Mouse (Mus musculus): Measurements from ENCODE around the gene Rnf5. TPM values are rescaled to one million over a fixed set of nuclear protein-coding genes. Genes with fewer than 3 reads are reported as not detected.

The Rnf5 gene
- polyA plus RNA-seq, 1 experiment: 189 TPM

GRCm38 (mm10) chr17:34589681-34590101 lies 13.8 kb downstream of the Rnf5 start, which contains the start of gene Gpsm3:
Gene Gpsm3, plus strand, starts transcription at chr17:34589806.
- TF ChIP-seq POLR2A (IDR thresholded peaks at IDR 0.05; ENCODE audit: borderline replicate concordance, extremely low read depth, insufficient read depth, insufficient read length, poor library complexity, severe bottlenecking) (no peak), CTCF (IDR thresholded peaks at IDR 0.05; ENCODE audit: borderline replicate concordance, extremely low read depth, insufficient read depth, insufficient read length) (no peak)
- no peak for DNase-seq (ENCODE audit: low read depth)

- no peak for TF ChIP-seq CTCF (IDR thresholded peaks at IDR 0.05; ENCODE audit: borderline replicate concordance, extremely low read depth, insufficient read depth, insufficient read length)
- TF ChIP-seq POLR2A (IDR thresholded peaks at IDR 0.05; ENCODE audit: borderline replicate concordance, extremely low read depth, insufficient read depth, insufficient read length, poor library complexity, severe bottlenecking): no peak
- no peak for DNase-seq (ENCODE audit: low read depth)
Observed at GRCm38 (mm10) chr17:34589206-34589605, 14.3 kb downstream of the Rnf5 start.

DNA sequence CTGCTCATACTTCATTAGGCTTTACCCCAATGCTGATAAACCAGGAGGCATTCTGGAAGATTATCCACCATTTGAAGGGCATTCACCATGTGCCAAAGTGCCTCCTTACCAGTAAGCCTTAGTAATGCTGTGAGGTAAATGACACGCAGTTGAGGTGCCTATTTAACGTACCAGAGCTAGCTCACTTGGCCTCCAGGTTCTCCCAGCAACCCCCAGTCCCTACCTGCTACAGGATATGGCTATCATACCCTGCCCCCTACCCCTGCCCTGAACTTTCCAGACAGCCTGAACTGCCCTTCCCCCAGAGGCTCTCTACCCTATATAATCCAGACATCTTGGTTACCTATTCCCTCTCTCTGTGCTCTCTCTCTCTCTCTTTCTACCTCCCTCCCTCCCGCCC lies 14.7 kb downstream of the Rnf5 start:
- no peak for TF ChIP-seq CTCF (IDR thresholded peaks at IDR 0.05; ENCODE audit: borderline replicate concordance, extremely low read depth, insufficient read depth, insufficient read length)
- TF ChIP-seq POLR2A (IDR thresholded peaks at IDR 0.05; ENCODE audit: borderline replicate concordance, extremely low read depth, insufficient read depth, insufficient read length, poor library complexity, severe bottlenecking): no peak
- DNase-seq (ENCODE audit: low read depth): no peak

DNA sequence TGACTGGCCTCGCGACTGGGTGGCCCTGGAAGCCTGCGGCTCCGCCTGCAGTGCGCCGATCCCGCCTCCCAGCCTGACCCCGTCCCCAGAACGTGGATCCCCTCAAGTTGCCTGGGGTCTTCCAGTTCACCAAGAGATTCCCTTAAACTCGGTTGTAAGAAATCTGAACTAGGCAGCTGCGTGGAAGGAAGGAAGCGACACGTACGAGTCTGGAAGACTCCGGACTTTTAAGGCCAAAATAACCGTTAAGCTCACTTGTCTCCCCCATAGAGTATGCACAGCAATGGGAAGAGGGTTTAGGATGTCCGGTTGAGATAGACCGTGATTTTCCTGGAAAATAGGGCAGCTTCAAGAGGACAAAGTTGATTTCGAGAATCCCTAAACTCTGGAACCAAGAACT lies 15.7 kb downstream of the Rnf5 start:
- no peak for DNase-seq (ENCODE audit: low read depth)
- TF ChIP-seq POLR2A (IDR thresholded peaks at IDR 0.05; ENCODE audit: borderline replicate concordance, extremely low read depth, insufficient read depth, insufficient read length, poor library complexity, severe bottlenecking) (no peak), CTCF (IDR thresholded peaks at IDR 0.05; ENCODE audit: borderline replicate concordance, extremely low read depth, insufficient read depth, insufficient read length) (no peak)

DNA sequence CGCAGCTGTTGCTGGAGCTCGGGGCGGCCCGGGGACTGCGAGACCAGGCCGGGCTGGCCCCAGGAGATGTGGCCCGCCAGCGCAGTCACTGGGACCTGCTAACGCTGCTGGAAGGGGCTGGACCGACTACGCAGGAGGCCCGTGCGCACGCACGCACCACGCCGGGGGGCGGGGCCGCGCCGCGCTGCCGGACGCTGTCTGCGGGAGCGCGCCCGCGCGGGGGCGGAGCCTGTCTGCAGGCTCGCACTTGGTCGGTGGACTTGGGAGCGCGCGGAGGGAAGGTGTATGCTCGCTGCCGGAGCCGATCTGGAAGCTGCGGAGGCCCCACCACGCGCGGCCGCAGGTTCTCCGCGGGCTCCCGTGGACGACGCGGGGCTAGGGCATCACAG lies 16.1 kb downstream of the Rnf5 start:
- TF ChIP-seq POLR2A (IDR thresholded peaks at IDR 0.05; ENCODE audit: borderline replicate concordance, extremely low read depth, insufficient read depth, insufficient read length, poor library complexity, severe bottlenecking) (peak; percentile 88), CTCF (IDR thresholded peaks at IDR 0.05; ENCODE audit: borderline replicate concordance, extremely low read depth, insufficient read depth, insufficient read length) (no peak)
- peak; percentile 98 for DNase-seq (ENCODE audit: low read depth)

DNA sequence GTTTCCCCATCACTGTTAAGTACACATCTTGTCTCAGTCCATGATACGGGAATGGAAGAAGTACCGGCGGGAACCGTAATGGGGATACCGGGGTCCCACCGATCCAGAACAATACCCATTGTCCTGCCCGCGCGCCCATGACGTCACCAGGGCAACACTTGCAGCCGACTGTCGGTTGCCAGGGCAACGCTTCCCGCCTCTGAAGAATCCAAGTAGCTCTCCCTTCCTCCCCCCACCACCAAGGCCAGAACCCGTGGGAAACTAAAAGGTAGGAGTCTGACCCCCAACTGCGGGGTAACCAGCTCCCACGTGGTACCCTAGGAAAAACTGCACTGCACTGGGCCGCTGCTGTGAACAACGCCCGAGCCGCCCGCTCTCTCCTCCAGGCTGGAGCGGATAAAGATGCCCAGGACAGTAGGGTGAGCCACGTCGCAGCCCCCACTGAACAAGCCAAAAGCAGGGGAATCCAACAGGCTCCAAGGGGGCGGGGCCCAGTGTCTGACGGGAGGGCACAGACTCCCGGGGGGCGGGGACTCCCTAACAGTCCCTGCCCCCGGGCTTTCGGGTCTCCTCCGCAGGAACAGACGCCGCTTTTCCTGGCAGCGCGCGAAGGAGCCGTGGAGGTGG lies 16.6 kb downstream of the Rnf5 start:
- TF ChIP-seq CTCF (IDR thresholded peaks at IDR 0.05; ENCODE audit: borderline replicate concordance, extremely low read depth, insufficient read depth, insufficient read length): no peak
- TF ChIP-seq POLR2A (IDR thresholded peaks at IDR 0.05; ENCODE audit: borderline replicate concordance, extremely low read depth, insufficient read depth, insufficient read length, poor library complexity, severe bottlenecking): no peak
- peak; percentile 97 for DNase-seq (ENCODE audit: low read depth)

- DNase-seq (ENCODE audit: low read depth): peak; percentile 64
- no peak for TF ChIP-seq CTCF (IDR thresholded peaks at IDR 0.05; ENCODE audit: borderline replicate concordance, extremely low read depth, insufficient read depth, insufficient read length)
- no peak for TF ChIP-seq POLR2A (IDR thresholded peaks at IDR 0.05; ENCODE audit: borderline replicate concordance, extremely low read depth, insufficient read depth, insufficient read length, poor library complexity, severe bottlenecking)
Observed at GRCm38 (mm10) chr17:34585877-34586771, 17.4 kb downstream of the Rnf5 start.

DNA sequence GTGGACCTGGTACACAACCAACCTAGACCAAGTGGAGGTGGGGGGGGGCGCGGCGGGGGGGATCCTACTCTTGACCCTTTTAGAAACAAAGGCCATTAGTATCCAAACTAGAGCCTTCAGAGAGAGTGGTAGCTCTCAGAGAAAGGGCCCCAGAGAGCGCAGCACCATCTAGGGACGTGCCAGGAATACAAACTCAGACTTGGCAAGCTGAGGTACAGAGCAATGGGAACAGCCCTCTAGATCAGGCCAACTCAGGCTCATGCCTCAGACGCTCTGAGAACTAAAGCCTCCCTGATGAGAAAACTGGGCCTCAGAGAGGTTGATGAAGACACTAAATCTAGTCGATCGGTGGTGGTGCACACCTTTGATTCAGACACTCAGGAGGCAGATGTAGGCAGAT lies 18.4 kb downstream of the Rnf5 start:
- TF ChIP-seq CTCF (IDR thresholded peaks at IDR 0.05; ENCODE audit: borderline replicate concordance, extremely low read depth, insufficient read depth, insufficient read length) (no peak), POLR2A (IDR thresholded peaks at IDR 0.05; ENCODE audit: borderline replicate concordance, extremely low read depth, insufficient read depth, insufficient read length, poor library complexity, severe bottlenecking) (no peak)
- no peak for DNase-seq (ENCODE audit: low read depth)

DNA sequence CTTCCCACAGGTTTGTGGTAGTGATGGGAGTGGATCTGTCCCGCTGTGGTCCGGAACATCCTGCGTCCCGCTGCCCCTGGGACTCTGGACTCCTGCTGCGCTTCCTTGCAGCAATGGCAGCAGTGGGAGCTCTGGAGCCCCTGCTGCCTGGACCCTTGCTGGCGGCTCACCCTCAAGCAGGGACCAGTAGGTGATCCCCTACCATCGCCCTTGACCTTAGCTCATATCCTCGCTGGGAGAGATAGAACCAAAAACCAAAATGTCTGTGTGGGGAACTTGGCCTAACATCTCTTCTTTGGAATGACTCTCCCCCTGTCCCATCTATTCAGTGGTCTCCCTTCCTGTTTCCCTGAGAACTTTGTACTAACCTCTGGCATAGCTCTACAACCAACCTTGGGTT lies 19.7 kb downstream of the Rnf5 start:
- DNase-seq (ENCODE audit: low read depth): no peak

DNA sequence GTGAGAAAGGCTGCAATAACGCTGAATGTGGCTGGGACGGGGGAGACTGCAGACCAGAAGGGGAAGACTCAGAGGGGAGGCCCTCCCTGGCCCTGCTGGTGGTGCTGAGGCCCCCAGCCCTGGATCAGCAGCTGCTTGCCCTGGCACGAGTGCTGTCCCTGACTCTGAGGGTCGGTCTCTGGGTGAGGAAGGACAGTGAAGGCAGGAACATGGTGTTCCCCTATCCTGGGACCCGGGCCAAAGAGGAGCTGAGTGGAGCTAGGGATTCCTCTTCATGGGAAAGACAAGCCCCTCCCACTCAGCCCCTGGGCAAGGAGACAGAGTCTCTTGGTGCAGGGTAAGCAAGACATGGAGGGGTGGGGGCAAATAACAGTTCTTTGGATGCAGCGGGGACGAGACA lies 20.1 kb downstream of the Rnf5 start:
- no peak for DNase-seq (ENCODE audit: low read depth)
- TF ChIP-seq POLR2A (IDR thresholded peaks at IDR 0.05; ENCODE audit: borderline replicate concordance, extremely low read depth, insufficient read depth, insufficient read length, poor library complexity, severe bottlenecking): no peak
- no peak for TF ChIP-seq CTCF (IDR thresholded peaks at IDR 0.05; ENCODE audit: borderline replicate concordance, extremely low read depth, insufficient read depth, insufficient read length)

More for the DNA sequence above, 19.7 kb downstream of the Rnf5 start:
- TF ChIP-seq CTCF (IDR thresholded peaks at IDR 0.05; ENCODE audit: borderline replicate concordance, extremely low read depth, insufficient read depth, insufficient read length): no peak
- no peak for TF ChIP-seq POLR2A (IDR thresholded peaks at IDR 0.05; ENCODE audit: borderline replicate concordance, extremely low read depth, insufficient read depth, insufficient read length, poor library complexity, severe bottlenecking)

DNA sequence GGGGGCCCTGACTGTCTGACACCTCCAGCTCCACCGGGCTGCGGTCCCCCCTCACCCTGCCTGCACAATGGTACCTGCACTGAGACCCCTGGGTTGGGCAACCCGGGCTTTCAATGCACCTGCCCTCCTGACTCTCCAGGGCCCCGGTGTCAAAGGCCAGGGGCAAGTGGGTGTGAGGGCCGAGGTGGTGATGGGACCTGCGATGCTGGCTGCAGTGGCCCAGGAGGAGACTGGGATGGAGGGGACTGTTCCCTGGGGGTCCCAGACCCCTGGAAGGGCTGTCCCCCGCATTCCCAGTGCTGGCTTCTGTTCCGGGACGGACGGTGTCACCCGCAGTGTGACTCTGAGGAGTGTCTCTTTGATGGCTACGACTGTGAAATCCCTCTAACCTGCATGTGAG lies 21.0 kb downstream of the Rnf5 start:
- no peak for TF ChIP-seq POLR2A (IDR thresholded peaks at IDR 0.05; ENCODE audit: borderline replicate concordance, extremely low read depth, insufficient read depth, insufficient read length, poor library complexity, severe bottlenecking)
- TF ChIP-seq CTCF (IDR thresholded peaks at IDR 0.05; ENCODE audit: borderline replicate concordance, extremely low read depth, insufficient read depth, insufficient read length): no peak
- no peak for DNase-seq (ENCODE audit: low read depth)

Measured in brain, embryonic 14.5 days (tissue).